Mouse (Mus musculus): ENCODE results near the gene Bud23.

Bud23 gene

GRCm38 (mm10) chr5:135023344-135024173, 41.2 kb downstream of the Bud23 start, which contains the start of gene Stx1a:
Stx1a (plus strand) TSS chr5:135023482.
- in situ Hi-C loops (cut with MboI, MseI): loop anchor here (10.0 kb wide), 1 partner anchor 971 kb away; the partner anchor contains the start of gene Dtx2

- in situ Hi-C loops (cut with MboI, MseI): loop anchor here (10.0 kb wide), 1 partner anchor 973 kb away; the partner anchor contains the start of gene Dtx2
These were observed 42.9 kb downstream of the Bud23 start for GRCm38 (mm10) chr5:135021814-135022213.

- in situ Hi-C loops (cut with MboI, MseI): loop anchor here (5.0 kb wide), 1 partner anchor 91 kb away; no protein-coding TSS in a partner anchor
These were observed 48.5 kb downstream of the Bud23 start for GRCm38 (mm10) chr5:135016224-135016759.

- in situ Hi-C loops (cut with MboI, MseI): loop anchor here (5.0 kb wide), 1 partner anchor 92 kb away; no protein-coding TSS in a partner anchor
These were observed 49.3 kb downstream of the Bud23 start for GRCm38 (mm10) chr5:135015497-135015896.

- in situ Hi-C loops (cut with MboI, MseI): no loop called here
These were observed 51.9 kb downstream of the Bud23 start for GRCm38 (mm10) chr5:135012671-135013441.

DNA sequence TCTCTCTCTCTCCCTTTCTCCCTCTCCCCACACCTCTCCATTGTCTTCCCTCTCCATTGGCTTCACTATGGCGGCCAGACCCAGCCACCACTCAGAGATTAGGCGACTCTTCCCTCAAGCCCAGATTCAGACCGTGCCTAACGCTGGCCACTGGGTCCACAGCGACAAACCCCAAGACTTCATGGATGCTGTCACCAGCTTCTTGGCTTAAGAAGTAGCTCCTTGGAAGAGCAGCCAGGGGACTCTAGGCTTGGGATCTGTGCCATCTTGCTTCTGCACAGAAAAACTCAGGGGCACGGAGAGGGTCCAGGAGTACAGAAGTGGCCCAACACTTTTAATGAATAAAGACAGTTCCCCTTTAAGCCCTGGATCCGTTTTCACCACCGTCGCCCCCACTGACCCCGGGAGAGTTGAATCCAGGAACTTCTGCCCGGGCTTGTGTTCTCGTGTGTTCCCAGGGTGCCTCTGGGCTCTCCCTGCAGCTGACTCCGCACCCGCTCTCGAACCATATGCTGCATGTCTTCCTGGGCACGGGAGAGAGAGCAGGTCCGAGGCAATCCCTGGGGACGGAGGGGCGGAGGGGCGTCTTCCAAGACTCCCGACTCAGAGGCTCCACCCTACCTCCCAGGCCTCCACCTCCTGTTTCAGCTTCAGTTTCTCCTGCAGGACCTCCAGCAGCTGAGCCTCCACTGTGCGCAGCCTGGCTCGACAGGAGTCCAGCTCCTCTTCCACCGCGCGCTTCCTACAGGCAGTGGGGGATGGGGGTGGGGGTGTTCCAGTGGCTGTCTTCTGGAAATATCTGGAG, 52.7 kb downstream of the Bud23 start:
- in situ Hi-C loops (cut with MboI, MseI): no loop called here

- in situ Hi-C loops (cut with MboI, MseI): no loop called here
These were observed 53.7 kb downstream of the Bud23 start for GRCm38 (mm10) chr5:135010841-135011743.

GRCm38 (mm10) chr5:135010320-135010709, 54.4 kb downstream of the Bud23 start:
- in situ Hi-C loops (cut with MboI, MseI): no loop called here

DNA sequence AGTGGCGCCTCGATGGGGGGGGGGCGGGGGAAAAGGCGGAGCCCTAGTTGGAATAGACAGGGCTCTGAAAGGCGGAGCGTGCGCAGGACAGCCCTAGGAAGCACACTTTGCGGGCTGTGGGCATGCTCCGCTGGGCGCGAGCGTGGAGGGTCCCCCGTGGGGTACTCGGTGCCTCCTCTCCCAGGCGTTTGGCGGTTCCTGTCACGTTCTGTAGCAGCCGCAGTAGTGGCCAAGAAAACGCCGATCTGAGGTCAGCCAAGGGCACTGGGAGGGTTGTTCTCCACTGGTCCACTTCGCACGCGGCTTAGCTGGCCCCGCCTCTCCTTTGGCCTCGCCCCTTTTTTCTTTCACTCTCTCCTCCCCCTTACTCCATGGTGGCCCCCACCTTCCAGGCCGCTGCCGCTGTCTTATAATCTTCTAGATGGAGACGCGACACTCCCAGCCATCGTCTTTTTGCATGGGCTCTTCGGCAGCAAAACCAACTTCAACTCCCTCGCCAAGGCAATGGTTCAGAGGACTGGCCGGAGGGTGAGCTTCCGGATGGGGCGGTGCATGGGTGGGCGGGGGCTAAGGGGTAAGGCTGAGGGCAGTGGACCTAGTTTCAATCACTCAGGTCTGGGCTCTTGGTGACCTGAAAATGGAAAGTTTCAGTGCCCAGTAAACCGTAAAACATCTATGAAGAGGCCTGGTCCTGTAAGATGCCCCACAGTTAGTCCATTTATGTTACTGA, 55.0 kb downstream of the Bud23 start:
- in situ Hi-C loops (cut with MboI, MseI): no loop called here

GRCm38 (mm10) chr5:135008671-135009589, 55.8 kb downstream of the Bud23 start, which contains the start of gene Abhd11:
Abhd11 (plus strand) TSS chr5:135009152.
- in situ Hi-C loops (cut with MboI, MseI): no loop called here

DNA sequence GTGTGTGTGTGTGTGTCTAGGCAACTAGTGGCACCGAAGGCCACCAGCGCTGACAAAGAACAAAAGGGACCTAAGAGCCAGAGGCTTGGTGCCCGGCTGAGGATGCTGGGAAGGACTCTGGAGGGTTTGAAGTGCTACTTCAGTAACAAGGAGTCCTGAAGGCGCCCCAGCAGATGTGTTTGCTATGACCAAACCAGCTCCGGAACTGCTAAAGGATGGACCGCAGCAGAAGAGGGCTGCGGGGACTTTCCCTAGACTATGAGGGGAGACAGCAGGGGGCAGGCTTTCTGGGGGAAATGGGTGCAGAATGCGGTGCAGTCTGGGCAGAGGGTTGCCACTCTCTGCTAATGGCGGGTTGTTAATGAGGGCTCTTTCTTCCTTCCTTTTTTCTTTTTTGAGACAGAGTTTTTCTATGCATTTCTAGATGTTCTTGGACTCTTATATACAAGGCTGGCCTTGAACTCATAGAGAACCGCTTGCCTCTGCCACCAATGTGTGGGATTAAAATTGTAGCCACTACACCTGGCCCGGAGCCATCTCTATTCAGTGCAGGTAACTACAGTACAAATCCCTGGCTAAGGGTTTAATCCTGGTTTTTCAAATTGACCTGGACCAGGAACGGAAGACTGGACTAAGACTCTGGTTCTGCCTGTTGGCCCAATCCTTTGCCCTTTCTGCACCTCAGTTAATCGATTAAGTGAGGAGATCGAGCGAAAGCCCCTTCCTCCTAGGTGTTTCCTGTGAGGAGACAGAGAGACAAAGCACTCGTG, 56.8 kb downstream of the Bud23 start:
- in situ Hi-C loops (cut with MboI, MseI): no loop called here

Measured in regulatory T cell (primary cell).